In genomic region chr14:28645807-28646206, GRCm38 (mm10) we compare ENCODE assay signal across 29 mouse cellular contexts.
"Had no signal": no experiment of that assay in that cellular context is flagged by ENCODE, and none has a peak within 500 bp of the region (broad histone marks: within the 10 kb centered on the region; RNA-seq: fewer than 3 reads in every experiment).

No protein-coding gene starts in this region.

- H3K9me3 ChIP-seq: heart, embryonic 13.5 days; heart, embryonic 15.5 days; hindbrain, embryonic 10.5 days; hindbrain, embryonic 12.5 days; intestine, embryonic 15.5 days; kidney, embryonic 15.5 days; limb, embryonic 10.5 days; limb, embryonic 12.5 days; liver, embryonic 13.5 days; liver, embryonic 15.5 days had no signal

- H3K9ac ChIP-seq: heart, embryonic 13.5 days; heart, embryonic 15.5 days; hindbrain, embryonic 12.5 days; hindbrain, embryonic 14.5 days; intestine, embryonic 15.5 days; kidney, embryonic 15.5 days; limb, embryonic 12.5 days; liver, embryonic 13.5 days; liver, embryonic 15.5 days; liver, postnatal 0 days had no signal

- DNase-seq: gastrocnemius, adult 2 months; gastrocnemius, postnatal 10 days; gastrocnemius, postnatal 25 days; heart, adult 2 months; heart, postnatal 4 days; kidney, adult 11 months; kidney, adult 2 months; kidney, adult 9 months; kidney, postnatal 14 days; kidney, postnatal 36 days; layer of hippocampus, adult 9-11 months; layer of hippocampus, postnatal 36 days; liver; liver, embryonic 13.5 days; liver, postnatal 0 days had no signal

- H3K4me3 ChIP-seq: gastrocnemius, adult 2 months; heart, adult 2 months; heart, embryonic 13.5 days; heart, embryonic 15.5 days; hindbrain, embryonic 10.5 days; hindbrain, embryonic 12.5 days; intestine, embryonic 15.5 days; kidney, embryonic 15.5 days; left cerebral cortex, adult 2 months; limb, embryonic 10.5 days; limb, embryonic 12.5 days; liver, embryonic 13.5 days; liver, embryonic 15.5 days had no signal

- H3K27me3 ChIP-seq: heart, embryonic 13.5 days; heart, embryonic 15.5 days; hindbrain, embryonic 12.5 days; intestine, embryonic 15.5 days; kidney, embryonic 15.5 days; limb, embryonic 12.5 days; liver, embryonic 13.5 days; liver, embryonic 15.5 days had no signal

- H3K27ac ChIP-seq: gastrocnemius, adult 2 months; heart, adult 2 months; heart, embryonic 13.5 days; heart, embryonic 15.5 days; hindbrain, embryonic 10.5 days; hindbrain, embryonic 12.5 days; hindbrain, embryonic 14.5 days; intestine, embryonic 15.5 days; kidney, embryonic 15.5 days; kidney, postnatal 0 days; left cerebral cortex, adult 2 months; limb, embryonic 10.5 days; limb, embryonic 12.5 days; liver, embryonic 13.5 days; liver, embryonic 15.5 days had no signal

- H3K36me3 ChIP-seq: heart, embryonic 13.5 days; heart, embryonic 15.5 days; hindbrain, embryonic 10.5 days; hindbrain, embryonic 12.5 days; intestine, embryonic 15.5 days; kidney, embryonic 15.5 days; limb, embryonic 10.5 days; limb, embryonic 12.5 days; liver, embryonic 13.5 days; liver, embryonic 15.5 days had no signal

- ATAC-seq: hindbrain, embryonic 16.5 days; intestine, embryonic 15.5 days; liver, postnatal 0 days had no signal

- H3K4me1 ChIP-seq: heart, embryonic 13.5 days; heart, embryonic 15.5 days; hindbrain, embryonic 12.5 days; intestine, embryonic 15.5 days; kidney, embryonic 15.5 days; limb, embryonic 10.5 days; limb, embryonic 12.5 days; liver, embryonic 13.5 days; liver, embryonic 15.5 days had no signal

- H3K4me2 ChIP-seq: heart, embryonic 13.5 days; heart, embryonic 15.5 days; hindbrain, embryonic 12.5 days; hindbrain, embryonic 14.5 days; intestine, embryonic 15.5 days; kidney, embryonic 15.5 days; limb, embryonic 12.5 days; liver, embryonic 11.5 days; liver, embryonic 13.5 days; liver, embryonic 15.5 days had no signal
